Mouse (Mus musculus) lung, postnatal 0 days (tissue): ENCODE results near the gene Samd10.

Experiments used
- CTCF ChIP-seq: IDR thresholded peaks from 2 replicates; pipeline ENCODE4 v1.5.1; 2016; ENCODE audit warnings: antibody characterized with exemption, mild to moderate bottlenecking
- EP300 ChIP-seq: IDR thresholded peaks from 2 replicates; pipeline ENCODE4 v1.6.1; 2016; ENCODE audit warnings: antibody characterized with exemption, mild to moderate bottlenecking, control low read depth

GRCm38 (mm10) chr2:181589011-181589731 lies 9.8 kb downstream of the Samd10 start:
- TF ChIP-seq CTCF (no peak), EP300 (no peak)
